Mouse (Mus musculus) olfactory bulb, adult 2 months (tissue): ENCODE data around the gene Zc3h12d.

Experiments
- CTCF ChIP-seq: fragments of 200-500 bp; IDR thresholded peaks from 2 replicates; pipeline ENCODE4 v1.5.1; 2012; ENCODE audit warnings: low read depth, mild to moderate bottlenecking, low read length, moderate library complexity; ENCODE audit not compliant: insufficient read depth
- POLR2A ChIP-seq: fragments of 200-500 bp; IDR thresholded peaks from 2 replicates; pipeline ENCODE4 v1.6.1; 2012; ENCODE audit warnings: mild to moderate bottlenecking, low read depth, low read length, moderate library complexity; ENCODE audit not compliant: insufficient read depth

DNA sequence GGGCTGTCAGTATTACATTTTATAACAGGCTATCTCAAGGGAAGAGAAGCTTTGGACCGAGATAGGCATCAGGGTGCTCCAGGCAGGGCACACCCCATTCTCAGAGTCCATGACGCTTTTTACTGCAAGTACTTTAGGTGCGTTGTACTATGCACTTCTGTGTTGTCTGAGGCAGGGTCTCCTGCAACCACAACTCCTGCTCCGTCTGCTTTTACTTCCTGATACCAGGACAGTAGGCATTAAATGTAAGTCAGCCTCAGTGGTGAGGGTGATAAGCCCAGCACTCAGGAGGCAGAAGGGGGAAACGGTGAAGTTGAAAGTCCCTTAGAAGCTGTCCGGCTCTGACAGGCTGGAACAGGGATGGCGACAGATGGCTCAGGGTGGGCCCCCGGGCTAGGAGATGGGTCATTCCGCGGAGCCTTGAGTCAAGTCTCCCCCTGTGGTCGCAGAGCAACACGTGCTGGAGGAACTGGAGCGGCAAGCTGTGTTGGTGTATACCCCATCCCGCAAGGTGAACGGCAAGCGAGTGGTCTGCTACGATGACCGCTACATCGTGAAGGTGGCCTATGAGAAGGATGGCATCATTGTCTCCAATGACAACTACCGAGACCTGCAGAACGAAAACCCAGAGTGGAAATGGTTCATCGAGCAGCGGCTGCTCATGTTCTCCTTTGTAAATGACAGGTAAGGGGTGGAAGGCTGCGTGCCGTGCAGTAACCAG, 29.8 kb downstream of the Zc3h12d start:
- TF ChIP-seq POLR2A: no peak
- no peak for TF ChIP-seq CTCF
